Mouse (Mus musculus) urinary bladder, postnatal 14 days (tissue): ENCODE data around the gene Pced1b.
"Not testable (repeated sequence)": the region's sequence is repeated elsewhere in the genome, so short reads cannot be mapped to it uniquely, and the experiment has no call there.

ENCODE experiments used
- DNase-seq: peaks from one replicate; pipeline ENCODE4 v3.0.0; 2021; ENCODE audit warnings: low spot score

The Pced1b gene

GRCm38 (mm10) chr15:97246911-97247790 lies at the start of gene Pced1b, which contains the start of gene Amigo2:
TSS of gene Pced1b (plus strand) at chr15:97247107.
TSS of gene Amigo2 (minus strand) at chr15:97247287.
- DNase-seq = peak; percentile 70

GRCm38 (mm10) chr15:97204889-97205288 lies 42.0 kb upstream of the Pced1b start:
- DNase-seq = no peak

- DNase-seq = no peak
Measured at GRCm38 (mm10) chr15:97205776-97206175, 41.1 kb upstream of the Pced1b start.

- no peak for DNase-seq
Measured at GRCm38 (mm10) chr15:97206506-97206905, 40.4 kb upstream of the Pced1b start.

GRCm38 (mm10) chr15:97209754-97210153 lies 37.2 kb upstream of the Pced1b start:
- DNase-seq = not testable (repeated sequence)

- no peak for DNase-seq
Measured at GRCm38 (mm10) chr15:97212501-97213477, 34.1 kb upstream of the Pced1b start.

- no peak for DNase-seq
Measured at GRCm38 (mm10) chr15:97216843-97217242, 30.1 kb upstream of the Pced1b start.

- DNase-seq = no peak
Measured at GRCm38 (mm10) chr15:97223431-97223830, 23.5 kb upstream of the Pced1b start.

GRCm38 (mm10) chr15:97224003-97224402 lies 22.9 kb upstream of the Pced1b start:
- no peak for DNase-seq

- DNase-seq = no peak
Measured at GRCm38 (mm10) chr15:97229494-97230077, 17.3 kb upstream of the Pced1b start.

- DNase-seq = no peak
Measured at GRCm38 (mm10) chr15:97234076-97234475, 12.8 kb upstream of the Pced1b start.

- peak; percentile 67 for DNase-seq
Measured at GRCm38 (mm10) chr15:97235183-97235582, 11.7 kb upstream of the Pced1b start.

GRCm38 (mm10) chr15:97236943-97237342 lies 10.0 kb upstream of the Pced1b start:
- no peak for DNase-seq

GRCm38 (mm10) chr15:97245392-97245791 lies 1.5 kb upstream of the Pced1b start:
- DNase-seq = no peak

- no peak for DNase-seq
Measured at GRCm38 (mm10) chr15:97246256-97246655, 651 bp upstream of the Pced1b start.

GRCm38 (mm10) chr15:97247791-97248161 lies 869 bp downstream of the Pced1b start:
- DNase-seq = peak; percentile 43

- DNase-seq = no peak
Measured at GRCm38 (mm10) chr15:97248296-97248695, 1.4 kb downstream of the Pced1b start.

- no peak for DNase-seq
Measured at GRCm38 (mm10) chr15:97249322-97249721, 2.4 kb downstream of the Pced1b start.

GRCm38 (mm10) chr15:97252493-97253034 lies 5.7 kb downstream of the Pced1b start:
- no peak for DNase-seq

- no peak for DNase-seq
Measured at GRCm38 (mm10) chr15:97254375-97254774, 7.5 kb downstream of the Pced1b start.

- no peak for DNase-seq
Measured at GRCm38 (mm10) chr15:97255800-97256199, 8.9 kb downstream of the Pced1b start.

- no peak for DNase-seq
Measured at GRCm38 (mm10) chr15:97256411-97256810, 9.5 kb downstream of the Pced1b start.
